Mouse (Mus musculus): Measurements from ENCODE around the gene Slc39a3. TPM values are rescaled to one million over a fixed set of nuclear protein-coding genes. Genes with fewer than 3 reads are reported as not detected.

Slc39a3 gene
- total RNA-seq, 2 experiments from 2014 or later, result 33.2 to 68.5 TPM

DNA sequence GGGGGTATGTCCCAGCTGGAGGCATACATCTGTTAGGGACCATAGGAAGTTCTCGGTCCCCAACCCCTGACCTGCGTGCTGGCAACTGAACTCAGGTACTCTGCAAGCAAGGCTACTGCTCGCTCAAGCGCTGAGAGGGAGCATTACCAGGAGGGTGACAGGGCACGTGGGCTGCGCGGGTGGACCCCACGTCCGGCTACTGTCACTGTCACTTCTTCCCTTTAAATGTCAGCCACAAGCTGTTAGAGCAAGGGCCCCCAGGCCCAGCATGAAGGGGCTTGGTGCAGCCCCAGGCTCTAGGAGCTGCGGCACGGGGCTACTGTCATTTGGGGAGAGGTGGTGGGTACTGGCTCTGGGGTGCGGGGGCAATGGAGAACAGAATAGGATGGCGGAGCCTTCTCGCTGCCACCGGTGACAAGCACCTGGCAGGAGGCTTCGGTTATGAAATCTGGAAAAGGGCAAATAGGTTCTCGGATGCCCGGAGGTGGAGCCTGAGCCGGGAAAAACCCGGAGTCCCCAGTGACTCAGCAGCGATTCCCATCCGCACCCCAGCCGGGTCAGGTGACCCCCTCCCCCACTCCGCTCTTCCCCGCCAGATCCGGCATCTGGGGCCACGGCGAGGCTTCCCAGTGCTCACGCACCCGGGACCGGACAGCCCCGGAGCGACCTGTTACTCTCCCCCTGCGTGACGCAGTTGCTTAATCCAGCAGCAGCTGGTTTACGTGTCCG, 51.8 kb downstream of the Slc39a3 start:
- DNase-seq, result peak; percentile 70 to 82

DNA sequence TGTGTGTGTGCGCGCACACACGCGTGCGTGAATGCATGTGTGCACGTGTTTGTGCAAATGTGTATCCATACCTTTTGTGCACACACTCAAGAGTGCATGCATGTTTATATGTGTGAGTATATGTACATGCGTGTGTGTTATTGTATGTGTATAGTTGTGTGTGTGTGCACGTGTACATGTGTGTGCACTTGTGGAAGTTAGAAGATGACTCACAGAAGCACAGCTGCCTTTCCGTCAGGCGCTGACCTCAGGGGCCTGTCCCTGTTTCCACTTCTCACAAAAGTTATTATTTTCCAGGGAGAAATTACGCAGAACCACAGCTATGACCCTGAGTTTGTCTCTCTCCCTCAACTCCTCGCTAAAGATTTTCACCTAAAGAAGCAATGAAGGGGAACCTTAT, 53.0 kb downstream of the Slc39a3 start:
- DNase-seq, result no peak

DNA sequence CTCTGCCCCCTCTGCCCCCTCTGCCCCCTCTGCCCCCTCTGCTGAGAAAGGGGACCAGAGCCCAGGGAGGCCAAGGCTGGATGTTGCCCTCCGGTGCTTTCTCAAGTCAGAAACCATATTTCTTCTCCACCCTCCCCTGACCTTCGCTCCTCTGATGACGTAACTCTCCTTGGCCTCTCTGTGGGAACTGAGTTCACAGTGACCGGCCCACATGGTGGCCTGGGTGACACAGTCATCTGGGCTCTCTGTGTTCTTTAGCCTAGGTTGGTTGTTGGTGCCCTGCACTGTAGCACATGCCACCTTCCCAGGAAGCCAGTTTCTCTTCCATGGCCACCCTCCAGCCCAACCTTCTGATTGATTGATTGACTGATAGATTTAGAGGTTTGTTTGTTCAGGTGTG, 54.8 kb downstream of the Slc39a3 start:
- peak; percentile 83 for DNase-seq

DNA sequence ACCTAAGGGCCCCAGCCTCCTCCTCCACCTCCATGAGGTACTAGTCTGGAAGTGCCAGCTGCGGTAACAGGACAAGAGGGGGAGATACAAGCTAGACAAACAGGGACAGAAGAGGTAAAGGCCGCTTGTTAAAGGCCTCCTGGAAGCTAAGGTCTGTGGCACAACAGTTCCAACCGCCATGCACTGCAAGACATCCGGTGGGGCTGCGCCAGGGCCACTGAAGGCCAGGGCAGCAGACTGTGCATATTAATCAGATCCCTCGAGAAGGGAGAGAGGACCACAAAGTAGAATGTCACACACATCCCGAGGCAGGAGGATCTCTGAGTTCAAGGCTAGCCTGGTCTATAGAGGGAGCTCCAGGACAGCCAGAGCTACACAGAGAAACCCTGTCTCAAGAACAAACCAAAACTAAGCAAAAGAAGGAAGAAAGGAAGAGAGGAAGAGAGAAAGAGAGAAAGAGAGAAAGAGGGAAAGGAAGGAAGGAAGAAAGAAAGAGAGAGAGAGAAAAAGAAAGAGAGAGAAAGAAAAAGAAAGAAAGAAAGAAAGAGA, 55.6 kb downstream of the Slc39a3 start:
- DNase-seq, result no peak

Other genes with a start within 250 kb of the Slc39a3 start
- 10 to 100 TPM; 51.4 to 55.6 TPM for gene Sf3a2, start 239.2 kb downstream of the Slc39a3 start, total RNA-seq (2021)
- 10 to 100 TPM; 84.6 to 86.8 TPM for gene Plekhj1, start 238.8 kb downstream of the Slc39a3 start, total RNA-seq (2021)
- under 1 TPM; 0.40 to 0.83 TPM for gene Amh, start 232.2 kb downstream of the Slc39a3 start, total RNA-seq (2021)
- 1 to 10 TPM; 4.7 to 7.2 TPM for gene Jsrp1, start 223.9 kb downstream of the Slc39a3 start, total RNA-seq (2021)
- 1,000 to 10,000 TPM in 1 of 2 experiments, 100 to 1,000 TPM in 1; 923 to 1,039 TPM for gene Oaz1, start 210.8 kb downstream of the Slc39a3 start, total RNA-seq (2021)
- 1 to 10 TPM; 5.8 TPM for gene Lingo3, start 193.4 kb downstream of the Slc39a3 start, total RNA-seq (2021)
- 10 to 100 TPM; 26.6 to 36.8 TPM for gene Lsm7, start 182.2 kb downstream of the Slc39a3 start, total RNA-seq (2021)
- gene Sppl2b, start 182.2 kb downstream of the Slc39a3 start, total RNA-seq (2021), result 10 to 100 TPM; 28.1 to 30.3 TPM
- not detected for gene Tmprss9, start 165.6 kb downstream of the Slc39a3 start, total RNA-seq (2021)
- 100 to 1,000 TPM; 202 to 239 TPM for gene Timm13, start 136.5 kb downstream of the Slc39a3 start, total RNA-seq (2021)
- gene Lmnb2, start 119.2 kb downstream of the Slc39a3 start, total RNA-seq (2021), result 10 to 100 TPM; 11.2 to 17.2 TPM
- gene Gadd45b, start 107.4 kb downstream of the Slc39a3 start, total RNA-seq (2021), result 100 to 1,000 TPM in 1 of 2 experiments, 10 to 100 TPM in 1; 81.7 to 149 TPM
- 1 to 10 TPM; 6.4 to 6.7 TPM for gene Gng7, start 22.5 kb downstream of the Slc39a3 start, total RNA-seq (2021)
- gene Diras1, start 11.8 kb downstream of the Slc39a3 start, total RNA-seq (2021), result 1 to 10 TPM; 1.2 to 1.5 TPM
- 100 to 1,000 TPM; 223 to 227 TPM for gene Sgta, start 22.8 kb upstream of the Slc39a3 start, total RNA-seq (2021)
- 10 to 100 TPM; 51.5 to 56.6 TPM for gene Thop1, start 32.6 kb upstream of the Slc39a3 start, total RNA-seq (2021)
- 1 to 10 TPM in 1 of 2 experiments, under 1 TPM in 1; 0.36 to 2.1 TPM for gene Creb3l3, start 61.4 kb upstream of the Slc39a3 start, total RNA-seq (2021)
- gene Map2k2, start 68.5 kb upstream of the Slc39a3 start, total RNA-seq (2021), result 100 to 1,000 TPM; 178 to 186 TPM
- gene Zbtb7a, start 97.8 kb upstream of the Slc39a3 start, total RNA-seq (2021), result 10 to 100 TPM; 69.9 to 84.0 TPM
- 10 to 100 TPM; 26.7 to 28.2 TPM for gene Pias4, start 130.5 kb upstream of the Slc39a3 start, total RNA-seq (2021)
- gene Eef2, start 139.2 kb upstream of the Slc39a3 start, total RNA-seq (2021), result 1,000 to 10,000 TPM; 1,540 to 1,602 TPM
- gene Dapk3, start 145.6 kb upstream of the Slc39a3 start, total RNA-seq (2021), result 10 to 100 TPM; 77.1 to 78.2 TPM
- not detected for gene 4930442H23Rik, start 146.4 kb upstream of the Slc39a3 start, total RNA-seq (2021)
- gene Nmrk2, start 164.6 kb upstream of the Slc39a3 start, total RNA-seq (2021), result not detected
- 1 to 10 TPM; 1.5 to 2.6 TPM for gene Atcay, start 193.4 kb upstream of the Slc39a3 start, total RNA-seq (2021)
- gene Zfr2, start 195.7 kb upstream of the Slc39a3 start, total RNA-seq (2021), result 10 to 100 TPM in 1 of 2 experiments, 1 to 10 TPM in 1; 9.2 to 14.2 TPM
- gene Matk, start 215.5 kb upstream of the Slc39a3 start, total RNA-seq (2021), result under 1 TPM; 0.36 to 0.86 TPM
- 100 to 1,000 TPM; 121 to 141 TPM for gene Mrpl54, start 229.5 kb upstream of the Slc39a3 start, total RNA-seq (2021)
- 100 to 1,000 TPM in 1 of 2 experiments, 10 to 100 TPM in 1; 78.8 to 109 TPM for gene Apba3, start 229.5 kb upstream of the Slc39a3 start, total RNA-seq (2021)